10 mouse cellular contexts compared by ENCODE assay signal in the genomic region with DNA sequence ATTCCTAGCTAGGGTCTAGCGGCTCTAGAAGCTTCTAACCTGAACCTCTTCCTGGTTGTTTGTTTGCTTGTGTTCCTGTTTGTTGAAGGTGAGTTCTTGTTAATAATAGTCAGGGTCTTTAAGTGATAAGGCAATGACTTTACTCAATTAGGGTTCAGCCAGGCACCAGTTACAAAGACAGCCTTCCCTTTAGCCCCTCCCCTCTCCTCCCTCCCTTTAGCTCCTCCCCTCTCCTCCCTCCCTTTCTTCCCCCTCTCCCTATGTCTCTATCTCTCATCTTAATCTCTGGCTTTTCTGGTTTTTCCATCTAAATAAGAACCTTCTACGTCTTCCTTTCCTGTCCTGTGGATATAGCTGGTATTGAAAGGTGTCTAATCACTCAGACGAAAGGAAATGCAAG. TPM values are rescaled to one million over a fixed set of nuclear protein-coding genes. Genes with fewer than 3 reads are reported as not detected.
A peak's percentile ranks its signal among the peaks of the same experiment; 100 is the strongest.
DNase-seq lines count a peak whose midpoint lies in the region; ATAC-seq and TF ChIP-seq lines count a peak whose summit lies in the region.
"Had no signal": no experiment of that assay in that cellular context is flagged by ENCODE, and none has a peak within 500 bp of the region (broad histone marks: within the 10 kb centered on the region; RNA-seq: fewer than 3 reads in every experiment).

No protein-coding gene starts in this region.

- peaks cover 0 to 2% of the 10 kb centered on the region in 2 experiments; a peak in 1 of 4 replicates for H3K4me1 ChIP-seq in heart, embryonic 14.5 days (ENCODE audit: control insufficient read depth in 2 of 2, insufficient read depth in 2 of 2, low read length in 2 of 2)
- peaks cover 58% of the 10 kb centered on the region for H3K4me1 ChIP-seq in G1E (ENCODE audit: insufficient read depth, low read depth, low read length)
- H3K4me1 ChIP-seq in liver, embryonic 15.5 days (replicated peaks): peaks cover 39% of the 10 kb centered on the region

- no peak for DNase-seq in heart, adult 9 months (ENCODE audit: low spot score in 2 of 2)
- peak; percentile 51 for DNase-seq in G1E (ENCODE audit: low spot score)
- DNase-seq in embryo, embryonic 10.5 days (ENCODE audit: low spot score): no peak
- no peak for DNase-seq in embryo, embryonic 11 days
- DNase-seq in urinary bladder, adult 18-20 months (ENCODE audit: low spot score in 2 of 2): no peak
- DNase-seq: right cerebral cortex, postnatal 14 days had no signal

- no peaks in the 10 kb centered on the region for H3K36me3 ChIP-seq in heart, embryonic 14.5 days (ENCODE audit: control insufficient read depth, insufficient read depth, low read length)
- no peaks in the 10 kb centered on the region for H3K36me3 ChIP-seq in G1E (replicated peaks)
- no peaks in the 10 kb centered on the region for H3K36me3 ChIP-seq in liver, embryonic 15.5 days (replicated peaks)

- H3K4me2 ChIP-seq in heart, embryonic 14.5 days (ENCODE audit: low read length): peak overlapping the region; percentile 50
- H3K4me2 ChIP-seq in liver, embryonic 15.5 days: peak overlapping the region; percentile 72

- no peak for ATAC-seq in heart, embryonic 14.5 days (ENCODE audit: insufficient number of reproducible peaks, insufficient read depth, low FRiP score, low read depth)
- ATAC-seq in G1E (ENCODE audit: extremely low read depth, insufficient number of reproducible peaks, low FRiP score, poor library complexity, severe bottlenecking): peak; percentile 76
- peak; percentile 62 for ATAC-seq in erythroid progenitor cell, adult 5-6 weeks (replicated peaks; ENCODE audit: low FRiP score, poor library complexity, severe bottlenecking)
- ATAC-seq in liver, embryonic 15.5 days (ENCODE audit: insufficient read depth): peak; percentile 83

- TF ChIP-seq CTCF in G1E (IDR thresholded peaks at IDR 0.05; ENCODE audit: low read depth, low read length): no peak

- H3K27ac ChIP-seq in heart, embryonic 14.5 days (replicated peaks in 1 of 2; ENCODE audit: control insufficient read depth in 1 of 2, insufficient read depth in 1 of 2, low read depth in 2 of 2, low read length in 2 of 2): no peak overlapping the region
- peak overlapping the region; percentile 90 for H3K27ac ChIP-seq in liver, embryonic 15.5 days (replicated peaks)

- H3K4me3 ChIP-seq in heart, embryonic 14.5 days (ENCODE audit: control insufficient read depth in 1 of 2, insufficient read depth in 1 of 2, low read depth in 1 of 2, low read length in 2 of 2): 0 out of 4 replicates have a peak overlapping the region, but pooled peaks of 1 of the 2 experiments have one; percentile 18
- H3K4me3 ChIP-seq in G1E (ENCODE audit: low read depth, low read length): peak overlapping the region; percentile 70
- peak overlapping the region; percentile 44 for H3K4me3 ChIP-seq in liver, embryonic 15.5 days (replicated peaks)

- H3K27me3 ChIP-seq in heart, embryonic 14.5 days (ENCODE audit: control insufficient read depth, insufficient read depth, low read length): no peaks in the 10 kb centered on the region
- H3K27me3 ChIP-seq in G1E (ENCODE audit: insufficient read depth, low read length): no peaks in the 10 kb centered on the region
- peaks cover 27% of the 10 kb centered on the region; the same call in 1 of the 2 replicates for H3K27me3 ChIP-seq in liver, embryonic 15.5 days

- WGBS in heart, embryonic 14.5 days: 63% methylated on average over 3 of the region's 3 CpGs
- WGBS in liver, embryonic 15.5 days (ENCODE audit: insufficient replicate concordance): 30% methylated on average over 3 of the region's 3 CpGs

- H3K9ac ChIP-seq in heart, embryonic 14.5 days (ENCODE audit: low read length): no peak overlapping the region
- no peak overlapping the region for H3K9ac ChIP-seq in liver, embryonic 15.5 days

- H3K9me3 ChIP-seq in heart, embryonic 14.5 days (ENCODE audit: control insufficient read depth, low read length): no peaks in the 10 kb centered on the region
- H3K9me3 ChIP-seq in G1E (replicated peaks): no peaks in the 10 kb centered on the region
- no peaks in the 10 kb centered on the region for H3K9me3 ChIP-seq in liver, embryonic 15.5 days (replicated peaks)

RNA-seq across cellular contexts. Expression of a gene that starts 10.7 kb away (rescaled TPM):
- 0.32 and 0.97 TPM in 2 replicates for polyA plus RNA-seq in heart, embryonic 14.5 days (2014; fragmentation: Nextera tagmentation; extraction: Ambion mirVana)
- total RNA-seq in G1E (2014; fragmentation: Nextera tagmentation) (0.68 and 0.90 TPM in 2 replicates), G1E (2017) (0.35 and 0.71 TPM in 2 replicates)
- polyA plus RNA-seq in G1E (2012): 0.08 and 0.19 TPM in 2 replicates
- 0.84 TPM in 1 of 2 replicates, not detected in the other for total RNA-seq in erythroid progenitor cell, adult 5-6 weeks (2015; ENCODE audit: low replicate concordance)
- total RNA-seq in erythroid progenitor cell, adult 5-6 weeks (2017; ENCODE audit: low replicate concordance): not detected in 2 replicates
- polyA plus RNA-seq in liver, embryonic 15.5 days (2015; fragmentation: Nextera tagmentation; extraction: Ambion mirVana): 0.22 and 0.28 TPM in 2 replicates
- total RNA-seq: hematopoietic stem cell, adult 5-6 weeks had no signal

RNA-seq across cellular contexts. Expression of a gene that starts 27.2 kb away (rescaled TPM):
- 33.5 and 33.7 TPM in 2 replicates for polyA plus RNA-seq in heart, embryonic 14.5 days (2014; fragmentation: Nextera tagmentation; extraction: Ambion mirVana)
- total RNA-seq in G1E (2014; fragmentation: Nextera tagmentation): 30.8 and 39.7 TPM in 2 replicates
- 68.3 and 91.5 TPM in 2 replicates for total RNA-seq in G1E (2017)
- 64.1 and 64.2 TPM in 2 replicates for polyA plus RNA-seq in G1E (2012)
- total RNA-seq in erythroid progenitor cell, adult 5-6 weeks (2015; ENCODE audit: low replicate concordance): 12.6 and 21.4 TPM in 2 replicates
- 11.4 and 20.5 TPM in 2 replicates for total RNA-seq in erythroid progenitor cell, adult 5-6 weeks (2017; ENCODE audit: low replicate concordance)
- 27.6 and 31.5 TPM in 2 replicates for polyA plus RNA-seq in liver, embryonic 15.5 days (2015; fragmentation: Nextera tagmentation; extraction: Ambion mirVana)
